Mouse (Mus musculus) heart, embryonic 11.5 days (tissue): Measurements from ENCODE around the gene Slc24a1. TPM values are rescaled to one million over a fixed set of nuclear protein-coding genes. Genes with fewer than 3 reads are reported as not detected.
"Not testable (repeated sequence)": the region's sequence is repeated elsewhere in the genome, so short reads cannot be mapped to it uniquely, and the experiment has no call there.

Source experiments
- ATAC-seq: fragments of 200-750 bp; cut with Nextera tagmentation; replicated peaks from 2 replicates; pipeline ENCODE4 v1.8.0; 2017; ENCODE audit warnings: moderate library complexity; ENCODE audit not compliant: insufficient number of reproducible peaks, low FRiP score, low TSS enrichment
- H3K27ac ChIP-seq: fragments of 300-500 bp; sonication (generic); 2 replicates; pipeline ENCODE4 v1.5.1; 2014; ENCODE audit warnings: mild to moderate bottlenecking, low read depth, low read length
- H3K27me3 ChIP-seq: fragments of 300-500 bp; sonication (generic); 2 replicates; pipeline ENCODE4 v1.6.1; 2014; ENCODE audit warnings: mild to moderate bottlenecking, low read length, mixed read lengths; ENCODE audit not compliant: control insufficient read depth, insufficient read depth
- H3K36me3 ChIP-seq: fragments of 300-500 bp; sonication (generic); 2 replicates; pipeline ENCODE4 v1.6.1; 2014; ENCODE audit warnings: mild to moderate bottlenecking, low read length, moderate library complexity, mixed read lengths; ENCODE audit not compliant: control insufficient read depth, insufficient read depth
- H3K4me1 ChIP-seq: fragments of 300-500 bp; sonication (generic); 2 replicates; pipeline ENCODE4 v1.6.1; 2014; ENCODE audit warnings: low read length; ENCODE audit not compliant: control insufficient read depth, insufficient read depth
- H3K4me2 ChIP-seq: fragments of 300-500 bp; sonication (generic); 2 replicates; pipeline ENCODE4 v1.6.1; 2014; ENCODE audit warnings: mild to moderate bottlenecking, moderate library complexity
- H3K4me3 ChIP-seq: fragments of 300-500 bp; sonication (generic); 2 replicates; pipeline ENCODE4 v1.5.1; 2014; ENCODE audit warnings: low read depth, low read length
- H3K9ac ChIP-seq: fragments of 300-500 bp; sonication (generic); 2 replicates; pipeline ENCODE4 v1.6.1; 2014; ENCODE audit warnings: mild to moderate bottlenecking, low read depth, low read length, moderate library complexity
- H3K9me3 ChIP-seq: fragments of 300-500 bp; sonication (generic); replicated peaks from 2 replicates; pipeline ENCODE4 v1.6.1; 2016; ENCODE audit warnings: low read length; ENCODE audit not compliant: control insufficient read depth
- WGBS: fragments of 180-500 bp; shearing (Covaris S2); extraction: QIAGEN DNeasy Blood & Tissue Kit; methylation state at CpG from one replicate; pipeline ENCODE4 v1.1.7; 2014; ENCODE audit not compliant: insufficient replicate concordance; 5-methylcytosine and 5-hydroxymethylcytosine counted together
- polyA plus RNA-seq: library from polyadenylated mRNA; unstranded; fragments of >200 nt; fragmentation: Nextera tagmentation; extraction: Ambion mirVana; gene quantifications from 2 replicates; pipeline ENCODE4 v1.2.1, GENCODE M21; 2014

The Slc24a1 gene
- 0.03 and 0.07 TPM in 2 replicates for polyA plus RNA-seq

- Histone ChIP-seq H3K9ac (no peak within 1 kb of the TSS), H3K4me3 (no peak within 1 kb of the TSS), H3K4me2 (no peak within 1 kb of the TSS), H3K36me3 (no peaks in the 10 kb centered on the region), H3K4me1 (no peaks in the 10 kb centered on the region), H3K27ac (no peak within 1 kb of the TSS), H3K9me3 (0 out of 2 replicates have a peak, but pooled peaks cover 2% of the 10 kb centered on the region), H3K27me3 (peaks cover 26% of the 10 kb centered on the region)
- no peak for ATAC-seq
- 30% methylated on average over 11 of the region's 11 CpGs for WGBS
Observed at GRCm38 (mm10) chr9:64951161-64951657, at the start of gene Slc24a1. Slc24a1 (minus strand) TSS chr9:64951607.

GRCm38 (mm10) chr9:64995464-64995863 lies 44.1 kb upstream of the Slc24a1 start:
- not testable (repeated sequence) for ATAC-seq, H3K27me3 ChIP-seq, H3K4me3 ChIP-seq, H3K9me3 ChIP-seq, H3K9ac ChIP-seq, H3K27ac ChIP-seq, H3K36me3 ChIP-seq, H3K4me1 ChIP-seq, H3K4me2 ChIP-seq
- WGBS: 84% methylated on average over 1 of the region's 1 CpGs

GRCm38 (mm10) chr9:64990291-64990690 lies 38.9 kb upstream of the Slc24a1 start:
- ATAC-seq: no peak
- 65% methylated on average over 7 of the region's 7 CpGs for WGBS
- H3K4me1 ChIP-seq: peaks cover 28% of the 10 kb centered on the region
- H3K4me2 ChIP-seq: no peak overlapping the region
- peaks cover 4% of the 10 kb centered on the region; the same call in 1 of the 2 replicates for H3K36me3 ChIP-seq
- no peak overlapping the region for H3K4me3 ChIP-seq
- H3K27me3 ChIP-seq: no peaks in the 10 kb centered on the region
- H3K9me3 ChIP-seq: no peaks in the 10 kb centered on the region
- no peak overlapping the region for H3K9ac ChIP-seq
- no peak overlapping the region for H3K27ac ChIP-seq

GRCm38 (mm10) chr9:64988443-64988842 lies 37.0 kb upstream of the Slc24a1 start:
- no peaks in the 10 kb centered on the region for H3K9me3 ChIP-seq
- H3K9ac ChIP-seq: no peak overlapping the region; the same call in 1 of the 2 replicates
- H3K4me1 ChIP-seq: peaks cover 32% of the 10 kb centered on the region
- no peak overlapping the region for H3K27ac ChIP-seq
- H3K36me3 ChIP-seq: peaks cover 10% of the 10 kb centered on the region
- H3K4me2 ChIP-seq: no peak overlapping the region
- ATAC-seq: no peak
- WGBS: 60% methylated on average over 6 of the region's 6 CpGs
- H3K27me3 ChIP-seq: no peaks in the 10 kb centered on the region
- no peak overlapping the region for H3K4me3 ChIP-seq

DNA sequence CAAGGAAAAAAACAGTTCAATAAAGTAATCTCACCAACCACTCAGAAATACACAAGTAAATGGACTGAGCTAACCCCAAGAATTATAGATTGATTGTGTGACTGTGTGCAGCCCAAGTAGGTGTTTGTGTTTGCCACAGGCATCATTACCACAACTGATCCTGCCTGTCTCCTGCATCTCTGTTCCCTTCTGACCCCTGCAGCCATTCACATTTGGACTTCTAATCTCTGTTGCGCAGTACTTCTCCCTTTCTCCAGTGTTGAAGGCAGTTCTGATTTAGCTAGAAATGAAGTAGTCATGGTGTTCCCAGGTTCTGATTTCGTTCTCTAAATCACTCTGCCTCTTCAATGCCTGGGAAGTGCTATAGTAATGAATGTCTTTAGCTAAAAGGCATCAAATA lies 36.2 kb upstream of the Slc24a1 start:
- 86% methylated on average over 2 of the region's 2 CpGs for WGBS
- Histone ChIP-seq H3K9ac (no peak overlapping the region), H3K4me2 (no peak overlapping the region), H3K9me3 (no peaks in the 10 kb centered on the region), H3K36me3 (peaks cover 10% of the 10 kb centered on the region), H3K4me3 (no peak overlapping the region), H3K27ac (no peak overlapping the region), H3K4me1 (peaks cover 32% of the 10 kb centered on the region), H3K27me3 (no peaks in the 10 kb centered on the region)
- ATAC-seq: no peak

DNA sequence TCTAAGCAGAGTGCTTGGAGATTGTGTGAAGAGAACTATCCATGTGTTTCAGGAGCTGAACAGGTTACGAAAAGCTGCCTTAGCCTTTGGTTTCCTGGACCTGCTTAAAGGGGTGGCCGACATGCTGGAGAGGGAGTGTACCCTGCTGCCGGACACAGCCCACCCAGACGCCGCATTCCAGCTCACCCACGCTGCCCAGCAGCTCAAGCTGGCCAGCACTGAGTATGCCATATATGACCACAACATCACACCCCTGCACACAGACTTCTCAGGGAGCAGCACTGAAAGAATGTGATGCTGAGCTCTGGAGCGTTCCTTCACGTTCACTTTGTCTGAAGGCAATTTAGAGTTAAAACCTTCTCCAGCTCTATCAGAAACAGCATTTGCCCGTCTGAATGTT lies 34.4 kb upstream of the Slc24a1 start:
- peaks cover 18% of the 10 kb centered on the region for H3K36me3 ChIP-seq
- peaks cover 32% of the 10 kb centered on the region for H3K4me1 ChIP-seq
- peak overlapping the region; percentile 21; the same call in 1 of the 2 replicates for H3K4me2 ChIP-seq
- H3K4me3 ChIP-seq: no peak overlapping the region
- H3K27me3 ChIP-seq: no peaks in the 10 kb centered on the region
- peak overlapping the region; percentile 58; the same call in 1 of the 2 replicates for H3K9ac ChIP-seq
- H3K27ac ChIP-seq: peak overlapping the region; percentile 91
- H3K9me3 ChIP-seq: no peaks in the 10 kb centered on the region
- WGBS: 45% methylated on average over 9 of the region's 9 CpGs
- 0 out of 2 replicates have a peak, but pooled peaks have one; percentile 58 for ATAC-seq

DNA sequence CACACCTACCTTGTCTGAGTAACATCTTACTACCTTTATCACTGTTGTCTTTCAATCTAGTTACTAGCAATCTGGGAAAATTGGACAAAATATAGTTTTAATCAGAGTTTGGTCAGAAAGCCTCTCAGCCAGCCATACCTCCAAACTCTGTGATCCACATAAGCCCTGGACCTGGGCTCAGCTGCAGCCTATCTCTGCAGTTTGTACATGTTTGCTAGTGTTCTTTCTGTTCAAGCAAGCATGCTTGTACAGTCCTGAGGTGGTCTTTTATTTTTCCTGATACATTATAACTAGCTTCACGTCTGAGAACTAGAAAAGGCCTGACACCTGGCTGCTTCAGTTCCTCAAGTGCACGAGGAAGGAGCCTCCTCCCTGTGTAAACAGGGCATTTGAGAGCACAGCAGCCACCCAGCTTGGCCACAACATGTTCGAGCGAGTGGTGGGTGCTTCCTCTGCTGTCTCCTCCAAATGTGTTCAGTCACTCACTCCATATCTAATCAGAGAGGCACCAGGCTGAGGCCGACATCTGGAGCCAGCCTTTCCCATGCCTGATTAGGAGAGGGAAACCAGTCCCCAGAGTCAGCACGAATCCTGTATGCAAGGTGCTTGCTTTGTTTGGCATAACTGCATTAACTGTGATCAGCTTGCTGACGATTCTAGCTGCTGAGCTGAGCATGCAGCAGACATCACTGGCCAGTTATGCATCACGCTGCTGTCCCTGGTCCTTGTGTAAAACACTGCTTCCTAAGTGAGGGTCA lies 33.8 kb upstream of the Slc24a1 start:
- peak overlapping the region; percentile 21; the same call in 1 of the 2 replicates for H3K4me2 ChIP-seq
- no peaks in the 10 kb centered on the region for H3K9me3 ChIP-seq
- H3K9ac ChIP-seq: peak overlapping the region; percentile 58; the same call in 1 of the 2 replicates
- peak overlapping the region; percentile 91 for H3K27ac ChIP-seq
- H3K4me3 ChIP-seq: no peak overlapping the region
- no peaks in the 10 kb centered on the region for H3K27me3 ChIP-seq
- peaks cover 23% of the 10 kb centered on the region for H3K36me3 ChIP-seq
- ATAC-seq: no peak; the same call in 1 of the 2 replicates
- H3K4me1 ChIP-seq: peaks cover 27% of the 10 kb centered on the region
- 20% methylated on average over 8 of the region's 8 CpGs for WGBS

GRCm38 (mm10) chr9:64981904-64982303 lies 30.5 kb upstream of the Slc24a1 start:
- Histone ChIP-seq H3K9me3 (no peaks in the 10 kb centered on the region), H3K27ac (no peak overlapping the region), H3K4me3 (no peak overlapping the region), H3K9ac (no peak overlapping the region), H3K27me3 (no peaks in the 10 kb centered on the region), H3K4me1 (peaks cover 15% of the 10 kb centered on the region), H3K4me2 (no peak overlapping the region), H3K36me3 (peaks cover 33% of the 10 kb centered on the region)
- WGBS: 63% methylated on average over 1 of the region's 1 CpGs
- ATAC-seq: no peak
